Mouse (Mus musculus) erythroblast, embryonic 14.5 days (primary cell): ENCODE data around the gene Gm49396. TPM values are rescaled to one million over a fixed set of nuclear protein-coding genes. Genes with fewer than 3 reads are reported as not detected.

Source experiments
- H3K27me3 ChIP-seq: 2 replicates; pipeline ENCODE4 v1.6.1; 2012; ENCODE audit warnings: inconsistent platforms; ENCODE audit not compliant: control insufficient read depth
- H3K36me3 ChIP-seq: 2 replicates; pipeline ENCODE4 v1.6.1; 2012; ENCODE audit warnings: mild to moderate bottlenecking, inconsistent platforms; ENCODE audit not compliant: control insufficient read depth
- H3K4me1 ChIP-seq: 2 replicates; pipeline ENCODE4 v1.6.1; 2012; ENCODE audit warnings: inconsistent platforms; ENCODE audit not compliant: control insufficient read depth
- H3K4me3 ChIP-seq: replicated peaks from 2 replicates; pipeline ENCODE3; 2012; ENCODE audit warnings: moderate library complexity, mild to moderate bottlenecking, inconsistent platforms
- H3K9me3 ChIP-seq: 2 replicates; pipeline ENCODE4 v1.6.1; 2012; ENCODE audit warnings: low read length, inconsistent platforms, mixed read lengths; ENCODE audit not compliant: control insufficient read depth
- GATA1 ChIP-seq: IDR thresholded peaks from 2 replicates; pipeline ENCODE4 v1.6.1; 2012; ENCODE audit warnings: low read length, inconsistent platforms, mixed read lengths
- TAL1 ChIP-seq: IDR thresholded peaks from 3 replicates; pipeline ENCODE4 v1.6.1; 2012; ENCODE audit warnings: low read length, inconsistent platforms, mixed read lengths
- polyA plus RNA-seq: library from polyadenylated mRNA; stranded (reverse); fragments of >175 nt; gene quantifications from 2 replicates; pipeline ENCODE4 v1.2.3, GENCODE M21; 2012

Gene Gm49396
- polyA plus RNA-seq, 1 experiment: 0.18 TPM

- Histone ChIP-seq H3K27me3 (peaks cover 9% of the 10 kb centered on the region), H3K4me3 (peak overlapping the region; percentile 39), H3K9me3 (no peaks in the 10 kb centered on the region), H3K4me1 (peaks cover 20% of the 10 kb centered on the region), H3K36me3 (no peaks in the 10 kb centered on the region)
- TF ChIP-seq TAL1 (no peak), GATA1 (no peak)
These were observed 36.8 kb downstream of the Gm49396 start for GRCm38 (mm10) chr7:30599933-30600353.

GRCm38 (mm10) chr7:30600651-30601050 lies 37.5 kb downstream of the Gm49396 start:
- H3K9me3 ChIP-seq: no peaks in the 10 kb centered on the region
- TF ChIP-seq GATA1: no peak
- no peak for TF ChIP-seq TAL1
- H3K27me3 ChIP-seq: peaks cover 4% of the 10 kb centered on the region; the same call in 1 of the 2 replicates
- H3K4me3 ChIP-seq: peak overlapping the region; percentile 39
- H3K4me1 ChIP-seq: peaks cover 18% of the 10 kb centered on the region
- H3K36me3 ChIP-seq: no peaks in the 10 kb centered on the region

GRCm38 (mm10) chr7:30602583-30602982 lies 39.4 kb downstream of the Gm49396 start:
- Histone ChIP-seq H3K4me3 (no peak overlapping the region), H3K36me3 (no peaks in the 10 kb centered on the region), H3K9me3 (no peaks in the 10 kb centered on the region), H3K27me3 (no peaks in the 10 kb centered on the region), H3K4me1 (peaks cover 18% of the 10 kb centered on the region)
- TF ChIP-seq GATA1 (no peak), TAL1 (no peak)

GRCm38 (mm10) chr7:30604424-30604823 lies 41.3 kb downstream of the Gm49396 start:
- H3K9me3 ChIP-seq: no peaks in the 10 kb centered on the region
- no peak for TF ChIP-seq GATA1
- TF ChIP-seq TAL1: no peak
- no peaks in the 10 kb centered on the region for H3K36me3 ChIP-seq
- H3K4me1 ChIP-seq: peaks cover 18% of the 10 kb centered on the region
- no peak overlapping the region for H3K4me3 ChIP-seq
- no peaks in the 10 kb centered on the region for H3K27me3 ChIP-seq

GRCm38 (mm10) chr7:30604944-30605343 lies 41.8 kb downstream of the Gm49396 start:
- H3K36me3 ChIP-seq: no peaks in the 10 kb centered on the region
- TF ChIP-seq GATA1 (no peak), TAL1 (no peak)
- H3K9me3 ChIP-seq: no peaks in the 10 kb centered on the region
- no peaks in the 10 kb centered on the region for H3K27me3 ChIP-seq
- peaks cover 14% of the 10 kb centered on the region for H3K4me1 ChIP-seq
- H3K4me3 ChIP-seq: no peak overlapping the region

- H3K9me3 ChIP-seq: no peaks in the 10 kb centered on the region
- no peaks in the 10 kb centered on the region; the same call in 1 of the 2 replicates for H3K27me3 ChIP-seq
- TF ChIP-seq GATA1 (no peak), TAL1 (no peak)
- H3K36me3 ChIP-seq: no peaks in the 10 kb centered on the region
- no peak overlapping the region for H3K4me3 ChIP-seq
- H3K4me1 ChIP-seq: peaks cover 2% of the 10 kb centered on the region
These were observed 44.7 kb downstream of the Gm49396 start for GRCm38 (mm10) chr7:30607706-30608309.

- H3K27me3 ChIP-seq: no peaks in the 10 kb centered on the region; the same call in 1 of the 2 replicates
- no peak overlapping the region for H3K4me3 ChIP-seq
- no peaks in the 10 kb centered on the region for H3K36me3 ChIP-seq
- TF ChIP-seq TAL1 (no peak), GATA1 (no peak)
- H3K9me3 ChIP-seq: no peaks in the 10 kb centered on the region
- peaks cover 4% of the 10 kb centered on the region for H3K4me1 ChIP-seq
These were observed 45.3 kb downstream of the Gm49396 start for GRCm38 (mm10) chr7:30608476-30608875.

- Histone ChIP-seq H3K36me3 (no peaks in the 10 kb centered on the region), H3K9me3 (no peaks in the 10 kb centered on the region), H3K4me1 (peaks cover 8% of the 10 kb centered on the region), H3K4me3 (no peak overlapping the region), H3K27me3 (no peaks in the 10 kb centered on the region; the same call in 1 of the 2 replicates)
- TF ChIP-seq GATA1 (no peak), TAL1 (no peak)
These were observed 46.9 kb downstream of the Gm49396 start for GRCm38 (mm10) chr7:30610043-30610442.

GRCm38 (mm10) chr7:30612654-30613402 lies 49.7 kb downstream of the Gm49396 start, which contains the start of gene Upk1a:
Gene Upk1a, minus strand, starts transcription at chr7:30612847.
- no peak for TF ChIP-seq TAL1
- TF ChIP-seq GATA1: no peak
- Histone ChIP-seq H3K27me3 (no peaks in the 10 kb centered on the region; the same call in 1 of the 2 replicates), H3K36me3 (peaks cover 20% of the 10 kb centered on the region), H3K4me1 (peaks cover 15% of the 10 kb centered on the region), H3K4me3 (no peak within 1 kb of the TSS), H3K9me3 (no peaks in the 10 kb centered on the region)
